Mouse (Mus musculus) hindbrain, embryonic 10.5 days (tissue): ENCODE measurements around the gene Dot1l. TPM values are rescaled to one million over a fixed set of nuclear protein-coding genes. Genes with fewer than 3 reads are reported as not detected.
"Not testable (repeated sequence)": the region's sequence is repeated elsewhere in the genome, so short reads cannot be mapped to it uniquely, and the experiment has no call there.

Experiments used
- DNase-seq: peaks from one replicate; pipeline ENCODE4 v3.0.0-alpha.2; 2017; ENCODE audit warnings: low spot score
- H3K27ac ChIP-seq: fragments of 300-500 bp; sonication (generic); 2 replicates; pipeline ENCODE4 v1.5.1; 2016; ENCODE audit warnings: mild to moderate bottlenecking, moderate library complexity
- H3K27me3 ChIP-seq: fragments of 300-500 bp; sonication (generic); 2 replicates; pipeline ENCODE4 v1.6.1; 2016; ENCODE audit warnings: mild to moderate bottlenecking; ENCODE audit not compliant: poor library complexity, insufficient read depth, severe bottlenecking
- H3K36me3 ChIP-seq: fragments of 300-500 bp; sonication (generic); 2 replicates; pipeline ENCODE4 v1.6.1; 2016; ENCODE audit warnings: mild to moderate bottlenecking, moderate library complexity
- H3K4me1 ChIP-seq: fragments of 300-500 bp; sonication (generic); replicated peaks from 2 replicates; pipeline ENCODE4 v1.6.1; 2016; ENCODE audit warnings: mild to moderate bottlenecking
- H3K4me3 ChIP-seq: fragments of 300-500 bp; sonication (generic); 2 replicates; pipeline ENCODE4 v1.5.1; 2016; ENCODE audit warnings: mild to moderate bottlenecking, moderate library complexity
- H3K9me3 ChIP-seq: fragments of 300-500 bp; sonication (generic); 2 replicates; pipeline ENCODE4 v1.6.1; 2016; ENCODE audit warnings: mild to moderate bottlenecking, moderate library complexity
- WGBS: fragments of 180-500 bp; shearing (Covaris S2); methylation state at CpG from one replicate; pipeline ENCODE4 v1.1.7; 2016; 5-methylcytosine and 5-hydroxymethylcytosine counted together
- polyA plus RNA-seq: library from polyadenylated mRNA; unstranded; fragments of >200 nt; fragmentation: Nextera tagmentation; extraction: Ambion mirVana; gene quantifications from 2 replicates; pipeline ENCODE4 v1.2.1, GENCODE M21; 2016

Dot1l gene
- polyA plus RNA-seq, 1 experiment from 2014 or later = 22.8 TPM

- Histone ChIP-seq H3K36me3 (peaks cover 13% of the 10 kb centered on the region), H3K4me3 (no peak overlapping the region), H3K9me3 (no peaks in the 10 kb centered on the region), H3K4me1 (peaks cover 22% of the 10 kb centered on the region), H3K27me3 (no peaks in the 10 kb centered on the region), H3K27ac (no peak overlapping the region)
- 69% methylated on average over 8 of the region's 8 CpGs for WGBS
- no peak for DNase-seq
Observed at GRCm38 (mm10) chr10:80823847-80824643, 69.0 kb downstream of the Dot1l start.

GRCm38 (mm10) chr10:80824827-80825226, 69.8 kb downstream of the Dot1l start:
- 77% methylated on average over 2 of the region's 2 CpGs for WGBS
- no peak overlapping the region for H3K27ac ChIP-seq
- no peaks in the 10 kb centered on the region for H3K9me3 ChIP-seq
- no peaks in the 10 kb centered on the region for H3K27me3 ChIP-seq
- H3K4me3 ChIP-seq = no peak overlapping the region
- DNase-seq = no peak
- peaks cover 21% of the 10 kb centered on the region for H3K36me3 ChIP-seq
- H3K4me1 ChIP-seq = peaks cover 30% of the 10 kb centered on the region

GRCm38 (mm10) chr10:80826151-80827062, 71.4 kb downstream of the Dot1l start, which contains the start of gene Oaz1:
Oaz1 (plus strand) TSS chr10:80826656.
- peak within 1 kb of the TSS; percentile 89 for H3K4me3 ChIP-seq
- no peaks in the 10 kb centered on the region for H3K9me3 ChIP-seq
- peaks cover 31% of the 10 kb centered on the region for H3K36me3 ChIP-seq
- DNase-seq = peak; percentile 99
- H3K27ac ChIP-seq = peak within 1 kb of the TSS; percentile 97
- H3K27me3 ChIP-seq = no peaks in the 10 kb centered on the region
- H3K4me1 ChIP-seq = peaks cover 45% of the 10 kb centered on the region
- WGBS = under 1% methylated on average over 82 of the region's 82 CpGs

GRCm38 (mm10) chr10:80827063-80827869, 72.3 kb downstream of the Dot1l start:
- Histone ChIP-seq H3K36me3 (peaks cover 31% of the 10 kb centered on the region), H3K27ac (peak overlapping the region; percentile 97), H3K4me3 (peak overlapping the region; percentile 89), H3K27me3 (no peaks in the 10 kb centered on the region), H3K4me1 (peaks cover 53% of the 10 kb centered on the region), H3K9me3 (no peaks in the 10 kb centered on the region)
- no peak for DNase-seq
- WGBS = 9% methylated on average over 29 of the region's 29 CpGs

GRCm38 (mm10) chr10:80827870-80828420, 72.9 kb downstream of the Dot1l start:
- peak overlapping the region; percentile 89 for H3K4me3 ChIP-seq
- DNase-seq = no peak
- peaks cover 31% of the 10 kb centered on the region for H3K36me3 ChIP-seq
- peaks cover 2% of the 10 kb centered on the region for H3K27me3 ChIP-seq
- H3K4me1 ChIP-seq = peaks cover 60% of the 10 kb centered on the region
- WGBS = 89% methylated on average over 10 of the region's 10 CpGs
- no peaks in the 10 kb centered on the region for H3K9me3 ChIP-seq
- H3K27ac ChIP-seq = peak overlapping the region; percentile 97; the same call in 1 of the 2 replicates

- H3K27ac ChIP-seq, H3K27me3 ChIP-seq, H3K9me3 ChIP-seq, DNase-seq: not testable (repeated sequence)
- Histone ChIP-seq H3K4me1 (peaks cover 66% of the 10 kb centered on the region), H3K36me3 (peaks cover 31% of the 10 kb centered on the region), H3K4me3 (peak overlapping the region; percentile 89)
- 92% methylated on average over 9 of the region's 9 CpGs for WGBS
Observed at GRCm38 (mm10) chr10:80828587-80828986, 73.6 kb downstream of the Dot1l start.

GRCm38 (mm10) chr10:80829359-80830278, 74.6 kb downstream of the Dot1l start:
- peaks cover 66% of the 10 kb centered on the region for H3K4me1 ChIP-seq
- 0 out of 2 replicates have a peak overlapping the region, but pooled peaks have one; percentile 9 for H3K4me3 ChIP-seq
- no peak for DNase-seq
- 69% methylated on average over 1 of the region's 1 CpGs for WGBS
- H3K27me3 ChIP-seq = peaks cover 19% of the 10 kb centered on the region
- H3K9me3 ChIP-seq = peaks cover 5% of the 10 kb centered on the region; the same call in 1 of the 2 replicates
- peaks cover 31% of the 10 kb centered on the region for H3K36me3 ChIP-seq
- H3K27ac ChIP-seq = no peak overlapping the region

- peaks cover 31% of the 10 kb centered on the region for H3K36me3 ChIP-seq
- DNase-seq = peak; percentile 77
- WGBS = 4% methylated on average over 9 of the region's 9 CpGs
- H3K27me3 ChIP-seq = peaks cover 34% of the 10 kb centered on the region
- H3K4me3 ChIP-seq = peak overlapping the region; percentile 26; the same call in 1 of the 2 replicates
- peaks cover 73% of the 10 kb centered on the region for H3K4me1 ChIP-seq
- peaks cover 10% of the 10 kb centered on the region; the same call in 1 of the 2 replicates for H3K9me3 ChIP-seq
- no peak overlapping the region for H3K27ac ChIP-seq
Observed at GRCm38 (mm10) chr10:80831136-80831535, 76.1 kb downstream of the Dot1l start.

- H3K4me3 ChIP-seq = no peak overlapping the region
- no peak overlapping the region; the same call in 1 of the 2 replicates for H3K27ac ChIP-seq
- DNase-seq = peak; percentile 33
- peaks cover 10% of the 10 kb centered on the region; the same call in 1 of the 2 replicates for H3K9me3 ChIP-seq
- peaks cover 80% of the 10 kb centered on the region for H3K4me1 ChIP-seq
- peaks cover 51% of the 10 kb centered on the region for H3K27me3 ChIP-seq
- H3K36me3 ChIP-seq = peaks cover 29% of the 10 kb centered on the region
- WGBS = 43% methylated on average over 7 of the region's 7 CpGs
Observed at GRCm38 (mm10) chr10:80832818-80833217, 77.8 kb downstream of the Dot1l start.

GRCm38 (mm10) chr10:80835617-80836016, 80.6 kb downstream of the Dot1l start:
- Histone ChIP-seq H3K27me3 (peaks cover 61% of the 10 kb centered on the region), H3K9me3 (peaks cover 10% of the 10 kb centered on the region; the same call in 1 of the 2 replicates), H3K4me1 (peaks cover 75% of the 10 kb centered on the region), H3K4me3 (peak overlapping the region; percentile 18; the same call in 1 of the 2 replicates), H3K36me3 (peaks cover 2% of the 10 kb centered on the region), H3K27ac (no peak overlapping the region)
- WGBS = 53% methylated on average over 30 of the region's 30 CpGs
- no peak for DNase-seq

- H3K27ac ChIP-seq = no peak overlapping the region
- WGBS = 54% methylated on average over 7 of the region's 7 CpGs
- no peak for DNase-seq
- peaks cover 76% of the 10 kb centered on the region for H3K4me1 ChIP-seq
- peaks cover 75% of the 10 kb centered on the region for H3K27me3 ChIP-seq
- peaks cover 10% of the 10 kb centered on the region; the same call in 1 of the 2 replicates for H3K9me3 ChIP-seq
- no peaks in the 10 kb centered on the region for H3K36me3 ChIP-seq
- no peak overlapping the region for H3K4me3 ChIP-seq
Observed at GRCm38 (mm10) chr10:80836949-80837379, 82.0 kb downstream of the Dot1l start.
